Mouse (Mus musculus) gastrocnemius, postnatal 25 days (tissue): Measurements from ENCODE around the gene Zfp28. TPM values are rescaled to one million over a fixed set of nuclear protein-coding genes. Genes with fewer than 3 reads are reported as not detected.

Source experiments
- DNase-seq: peaks from one replicate; pipeline ENCODE4 v3.0.0; 2022
- total RNA-seq, 2 experiments: library from RNA; stranded (reverse); gene quantifications; 1 replicate in 1 of 2; 2 replicates in 1 of 2; pipeline ENCODE4 v1.2.3; 2021

Gene Zfp28
- total RNA-seq, 2 experiments from 2014 or later: 1.1 to 1.9 TPM

DNA sequence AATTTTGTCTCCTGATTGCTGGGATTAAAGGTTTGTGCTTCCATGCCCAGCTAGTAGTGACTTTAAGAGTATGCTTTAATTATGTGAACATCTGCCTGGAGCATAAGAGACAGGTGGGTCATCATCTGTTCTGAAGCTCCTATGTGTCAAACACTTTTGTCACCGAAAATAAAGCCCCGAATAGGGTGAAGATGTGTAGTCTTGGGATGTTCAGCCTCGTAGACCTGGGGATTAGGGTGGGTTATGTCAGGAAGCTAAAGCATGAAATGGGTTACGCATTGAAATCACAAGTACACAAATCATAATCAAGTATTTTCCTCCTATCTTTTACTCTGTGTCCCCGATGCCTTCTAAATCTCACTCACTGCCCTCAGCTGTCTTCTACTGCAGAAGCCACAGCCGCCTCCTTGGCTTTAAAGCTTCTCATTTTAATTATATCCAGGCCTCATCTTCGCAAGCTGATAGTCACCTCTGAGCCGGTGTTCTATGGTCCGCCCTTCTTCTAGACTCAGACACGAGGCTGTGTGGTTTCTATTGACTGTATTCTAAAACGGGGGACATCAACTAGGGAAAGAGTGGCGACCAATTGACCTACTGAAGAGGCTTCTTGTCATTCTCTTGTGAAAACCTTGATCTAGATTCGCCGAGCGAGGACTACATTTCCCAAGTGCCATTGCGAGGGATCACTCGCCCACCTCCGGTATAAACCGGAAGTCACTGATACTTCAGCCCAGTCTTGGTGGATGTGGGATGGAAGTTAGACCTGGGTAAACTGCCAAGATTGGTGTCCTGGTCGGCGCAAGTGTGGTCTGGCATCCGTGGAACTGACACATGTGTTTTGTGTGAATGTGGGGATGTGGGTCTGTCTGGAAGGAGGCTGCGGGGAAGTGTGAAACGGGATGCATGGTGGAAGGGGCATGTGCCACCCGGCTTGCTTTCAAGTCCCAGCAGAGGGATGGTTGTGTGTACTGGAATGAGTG lies 15.2 kb downstream of the Zfp28 start, which contains the start of gene Smim17:
Smim17 (plus strand) TSS at position 720 of the 980 bp plus-strand sequence.
- peak; percentile 17 for DNase-seq

DNA sequence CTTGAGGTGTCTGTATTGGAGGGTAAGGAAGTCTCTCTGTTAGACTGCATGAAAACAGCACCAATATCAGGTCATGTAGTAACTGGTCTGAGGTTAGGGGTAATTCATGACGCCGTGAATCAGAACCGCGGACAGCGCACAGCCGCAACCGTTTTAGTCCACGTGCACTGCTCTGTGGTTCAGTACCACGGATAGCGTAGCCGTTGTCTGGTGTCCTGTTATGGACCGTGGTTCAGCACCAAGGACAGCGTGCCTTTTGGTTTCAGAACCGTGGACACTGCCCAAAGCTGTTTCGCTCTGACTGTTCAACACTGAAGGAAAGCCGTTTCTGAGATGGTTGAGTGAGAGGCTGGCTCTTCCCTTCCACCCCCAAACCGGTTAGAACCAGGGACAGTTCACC lies 26.9 kb downstream of the Zfp28 start, which contains the start of gene Gm20715:
Gm20715 (plus strand) TSS at position 235 of the 400 bp plus-strand sequence.
- peak; percentile 79 for DNase-seq

DNA sequence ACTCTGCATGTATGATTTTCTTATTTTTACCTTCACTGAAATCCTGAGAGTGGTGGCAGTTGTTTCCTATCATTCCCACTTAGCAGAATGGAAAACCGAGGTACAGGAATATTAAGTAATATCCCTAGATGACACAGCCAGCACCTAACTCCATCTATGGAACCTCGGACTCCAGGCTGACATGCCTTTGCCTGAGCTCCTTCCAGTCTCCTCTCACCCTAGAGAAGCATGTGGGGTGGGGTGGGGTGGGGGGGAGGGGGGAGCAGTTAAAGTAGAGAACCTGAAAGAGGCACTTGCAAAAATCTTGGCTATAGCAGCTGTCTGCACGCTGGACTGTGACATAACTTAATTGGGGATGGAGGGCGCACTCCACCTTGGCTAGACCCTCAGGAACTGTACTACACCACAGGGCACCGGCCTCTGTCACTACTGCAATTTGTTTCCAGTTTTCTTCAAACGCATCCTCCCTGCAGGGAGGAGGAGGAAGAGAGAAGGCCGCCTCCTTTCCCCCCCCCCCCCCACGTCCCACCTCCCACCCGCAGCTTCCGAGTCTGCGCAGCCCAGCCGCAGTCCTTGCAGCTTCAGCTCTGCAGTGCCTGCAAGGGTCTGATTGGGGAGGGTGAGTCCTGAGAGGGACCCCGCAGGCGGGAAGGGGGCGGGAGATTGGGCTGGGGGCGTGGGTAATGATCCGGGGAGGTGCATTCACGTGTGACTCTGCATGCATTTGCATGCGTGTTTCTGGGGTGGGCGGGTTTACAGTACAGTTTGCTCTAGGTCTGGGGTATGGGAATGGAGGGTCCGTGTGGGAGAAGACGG lies 31.7 kb downstream of the Zfp28 start:
- no peak for DNase-seq

DNA sequence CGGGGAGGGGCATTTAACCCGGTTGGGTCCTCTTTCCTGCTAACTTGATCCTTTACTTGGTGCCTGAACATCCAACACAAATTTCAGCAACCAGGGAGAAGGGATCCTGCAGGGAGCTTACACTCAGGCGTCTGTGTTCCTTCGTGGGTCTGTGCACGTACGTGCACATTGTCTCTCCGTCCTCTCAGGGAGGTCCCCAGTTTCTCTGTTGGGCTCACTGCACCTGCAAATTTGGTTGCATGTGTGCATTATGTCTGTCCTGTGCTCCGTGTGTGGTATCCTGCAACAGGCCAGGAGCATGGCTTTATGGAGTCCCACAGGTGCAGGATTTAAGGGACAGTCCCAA lies 32.3 kb downstream of the Zfp28 start:
- no peak for DNase-seq

DNA sequence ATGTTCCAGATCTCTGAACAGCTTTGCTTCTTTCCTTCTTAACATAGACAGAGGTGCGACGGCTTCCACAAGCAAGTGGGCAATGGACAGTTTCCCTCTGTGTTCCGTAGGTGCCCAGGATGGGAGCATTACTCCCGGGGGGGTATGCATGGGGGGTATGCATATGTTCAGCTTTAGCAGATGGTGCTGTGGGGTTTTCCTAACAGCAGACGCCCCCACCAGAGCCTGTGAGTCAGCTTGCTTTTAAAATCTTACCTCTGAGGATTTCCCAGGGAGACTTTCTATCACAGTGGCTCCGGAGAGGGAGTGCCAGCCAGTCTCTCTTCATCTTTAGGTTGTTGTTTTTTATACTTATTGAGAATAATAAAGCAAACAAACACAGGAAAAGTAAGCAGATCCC lies 36.8 kb downstream of the Zfp28 start:
- DNase-seq: no peak

DNA sequence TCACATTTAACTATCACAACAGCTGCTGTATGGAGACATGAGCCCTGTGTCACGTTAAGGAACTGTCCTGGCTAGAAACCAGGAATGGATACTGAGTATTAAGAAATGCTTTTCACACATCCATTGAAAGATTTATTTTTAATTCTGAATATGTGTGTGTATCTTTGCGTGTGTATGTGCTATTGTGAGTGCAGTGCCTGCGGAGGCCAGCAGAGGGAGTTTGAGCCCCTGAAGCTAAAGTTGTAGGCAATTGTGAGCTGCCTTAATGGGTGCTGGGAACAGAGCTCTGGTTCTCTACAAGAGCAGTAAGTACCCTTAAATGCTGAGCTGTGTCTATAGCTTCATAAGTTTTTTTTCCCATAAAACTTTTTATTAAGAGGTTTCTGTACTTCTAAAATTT lies 46.3 kb downstream of the Zfp28 start:
- no peak for DNase-seq

DNA sequence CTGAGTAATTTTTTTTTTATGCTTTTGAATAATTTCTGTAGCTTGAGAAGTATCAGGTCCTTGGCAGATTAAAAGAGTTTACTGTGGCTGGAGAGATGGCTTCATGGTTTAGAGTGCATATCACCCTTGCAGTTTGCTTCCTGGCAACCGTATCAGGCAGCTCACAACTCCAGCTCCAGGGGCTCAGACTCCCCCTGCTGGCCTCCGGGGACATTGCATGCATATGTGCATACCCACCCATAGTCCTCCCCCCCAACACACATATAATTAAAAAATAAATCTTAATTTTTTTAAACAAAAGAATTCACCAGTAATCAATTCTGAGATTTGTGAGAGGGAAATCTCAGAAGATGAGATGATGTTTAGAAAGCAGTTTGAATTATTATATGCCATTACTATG lies 47.2 kb downstream of the Zfp28 start:
- no peak for DNase-seq

DNA sequence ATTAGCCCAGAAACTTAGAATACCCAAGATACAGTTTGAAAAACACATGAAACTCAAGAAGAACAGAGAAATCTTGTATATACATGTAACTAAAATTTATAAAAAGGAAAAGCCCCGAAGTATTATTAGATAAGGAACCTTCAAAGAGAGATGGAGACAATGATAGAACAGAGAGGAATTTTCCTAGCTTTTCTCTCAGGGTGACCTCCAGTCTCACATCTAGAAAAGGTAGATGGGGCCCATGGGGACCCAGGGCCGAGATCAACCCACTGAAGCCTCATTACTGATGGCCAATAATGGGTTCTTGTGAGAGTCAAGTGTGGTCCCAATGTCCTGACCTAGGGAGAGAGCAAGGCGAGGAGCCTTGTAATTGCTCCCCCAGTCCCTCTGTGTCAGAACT lies 55.3 kb downstream of the Zfp28 start, which contains the start of gene Olfr1344:
Olfr1344 (plus strand) TSS at position 301 of the 400 bp plus-strand sequence.
- no peak for DNase-seq

DNA sequence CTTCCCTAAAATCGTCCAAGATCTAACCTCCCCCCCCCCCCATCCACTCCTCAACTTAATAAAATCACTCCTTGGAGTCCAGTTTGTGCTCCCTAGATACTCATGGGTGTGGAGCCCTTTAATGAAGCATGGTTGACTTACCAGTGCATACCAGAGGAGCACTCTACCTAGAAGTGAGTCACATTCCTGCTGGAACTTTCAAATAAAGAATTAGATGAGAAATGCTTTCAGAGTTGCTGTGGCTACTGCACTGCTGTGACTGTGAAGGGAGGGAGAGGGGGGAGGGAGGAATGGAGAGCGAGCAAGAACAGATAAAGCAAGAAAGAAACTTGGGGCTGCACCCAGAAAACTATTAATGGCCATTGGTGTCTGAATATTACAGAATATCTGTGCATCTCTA lies 58.1 kb downstream of the Zfp28 start:
- DNase-seq: no peak

Other genes with a start within 250 kb of the Zfp28 start
- 10 to 100 TPM; 27.3 to 30.7 TPM for gene Zfp787, start 227.3 kb upstream of the Zfp28 start, total RNA-seq
- gene Zfp444, start 211.1 kb upstream of the Zfp28 start, total RNA-seq: 1 to 10 TPM; 4.0 to 7.6 TPM
- gene Galp, start 186.2 kb upstream of the Zfp28 start, total RNA-seq: not detected
- gene Zscan5b, start 161.0 kb upstream of the Zfp28 start, total RNA-seq: not detected
- gene Epp13, start 130.6 kb upstream of the Zfp28 start, total RNA-seq: not detected
- gene Zfp667, start 96.7 kb upstream of the Zfp28 start, total RNA-seq: 1 to 10 TPM; 2.7 to 3.8 TPM
- gene Zfp583, start 52.0 kb upstream of the Zfp28 start, total RNA-seq: 1 to 10 TPM in 1 of 2 experiments, under 1 TPM in 1; 0.41 to 1.0 TPM
- gene Gm3854, start 39.5 kb upstream of the Zfp28 start, total RNA-seq: under 1 TPM; 0.16 to 0.23 TPM
- 1 to 10 TPM; 1.4 to 2.0 TPM for gene Zfp78, start 20.0 kb upstream of the Zfp28 start, total RNA-seq
- under 1 TPM; 0.31 to 0.46 TPM for gene Smim17, start 15.4 kb downstream of the Zfp28 start, total RNA-seq
- not detected for gene Gm20715, start 27.0 kb downstream of the Zfp28 start, total RNA-seq
- not detected for gene Olfr1344, start 55.4 kb downstream of the Zfp28 start, total RNA-seq
- gene Olfr1336, start 72.9 kb downstream of the Zfp28 start, total RNA-seq: not detected
- not detected for gene Olfr1346, start 83.8 kb downstream of the Zfp28 start, total RNA-seq
- gene Olfr5, start 103.6 kb downstream of the Zfp28 start, total RNA-seq: not detected
- not detected for gene Olfr1347, start 116.5 kb downstream of the Zfp28 start, total RNA-seq
- not detected for gene Olfr1348, start 125.5 kb downstream of the Zfp28 start, total RNA-seq
- gene Olfr1349, start 139.7 kb downstream of the Zfp28 start, total RNA-seq: not detected
- gene Olfr1350, start 181.5 kb downstream of the Zfp28 start, total RNA-seq: not detected